ENCODE assay signal across 10 mouse cellular contexts in genomic region chr4:129625496-129625895, GRCm38 (mm10). TPM values are rescaled to one million over a fixed set of nuclear protein-coding genes. Genes with fewer than 3 reads are reported as not detected.
A peak's percentile ranks its signal among the peaks of the same experiment; 100 is the strongest.
DNase-seq lines count a peak whose midpoint lies in the region; ATAC-seq lines count a peak whose summit lies in the region.
"Had no signal": no experiment of that assay in that cellular context is flagged by ENCODE, and none has a peak within 500 bp of the region (broad histone marks: within the 10 kb centered on the region; RNA-seq: fewer than 3 reads in every experiment).

No protein-coding gene starts in this region.

- intact Hi-C loops in gastrocnemius, postnatal 14 days (cut with DNase I; ENCODE audit: low total_unique reads), result no loop called here

- DNase-seq in kidney, postnatal 36 days, result no peak
- no peak for DNase-seq in gastrocnemius, postnatal 14 days
- DNase-seq in adrenal gland, postnatal 4 days (ENCODE audit: low spot score in 2 of 2), result no peak
- DNase-seq in right cerebral cortex, adult 2 months (ENCODE audit: low spot score in 2 of 2), result no peak

- peak overlapping the region; percentile 93 for H3K27ac ChIP-seq in kidney, embryonic 15.5 days
- peak overlapping the region; percentile 96 for H3K27ac ChIP-seq in embryonic facial prominence, embryonic 15.5 days (replicated peaks)
- H3K27ac ChIP-seq in hindbrain, embryonic 16.5 days (ENCODE audit: low read depth, low read length), result peak overlapping the region; percentile 97
- H3K27ac ChIP-seq in midbrain, embryonic 13.5 days, result peak overlapping the region; percentile 93

- peaks cover 35% of the 10 kb centered on the region for H3K4me1 ChIP-seq in kidney, embryonic 15.5 days
- peaks cover 37% of the 10 kb centered on the region for H3K4me1 ChIP-seq in embryonic facial prominence, embryonic 15.5 days
- H3K4me1 ChIP-seq in hindbrain, embryonic 16.5 days (ENCODE audit: control insufficient read depth, insufficient read depth, low read depth, low read length), result peaks cover 38% of the 10 kb centered on the region
- H3K4me1 ChIP-seq in midbrain, embryonic 13.5 days (replicated peaks), result peaks cover 49% of the 10 kb centered on the region

- no peaks in the 10 kb centered on the region for H3K27me3 ChIP-seq in kidney, embryonic 15.5 days
- no peaks in the 10 kb centered on the region for H3K27me3 ChIP-seq in embryonic facial prominence, embryonic 15.5 days
- H3K27me3 ChIP-seq in hindbrain, embryonic 16.5 days (replicated peaks; ENCODE audit: control insufficient read depth, insufficient read depth, low read length), result no peaks in the 10 kb centered on the region
- H3K27me3 ChIP-seq in midbrain, embryonic 13.5 days, result no peaks in the 10 kb centered on the region

- H3K4me2 ChIP-seq in kidney, embryonic 15.5 days, result peak overlapping the region; percentile 81
- H3K4me2 ChIP-seq in embryonic facial prominence, embryonic 15.5 days (replicated peaks), result peak overlapping the region; percentile 76
- peak overlapping the region; percentile 73 for H3K4me2 ChIP-seq in hindbrain, embryonic 16.5 days (ENCODE audit: low read length)
- peak overlapping the region; percentile 73 for H3K4me2 ChIP-seq in midbrain, embryonic 13.5 days (replicated peaks)

- no peak overlapping the region for H3K4me3 ChIP-seq in kidney, embryonic 15.5 days (replicated peaks)
- H3K4me3 ChIP-seq in embryonic facial prominence, embryonic 15.5 days (replicated peaks), result no peak overlapping the region
- no peak overlapping the region for H3K4me3 ChIP-seq in hindbrain, embryonic 16.5 days (ENCODE audit: low read length)
- H3K4me3 ChIP-seq in midbrain, embryonic 13.5 days (replicated peaks), result peak overlapping the region; percentile 58; the same call in 1 of the 2 replicates
- H3K4me3 ChIP-seq: myocyte had no signal

- peaks cover 51% of the 10 kb centered on the region for H3K36me3 ChIP-seq in kidney, embryonic 15.5 days
- peaks cover 48% of the 10 kb centered on the region for H3K36me3 ChIP-seq in embryonic facial prominence, embryonic 15.5 days
- peaks cover 33% of the 10 kb centered on the region for H3K36me3 ChIP-seq in hindbrain, embryonic 16.5 days (ENCODE audit: control insufficient read depth, insufficient read depth, low read length)
- peaks cover 60% of the 10 kb centered on the region for H3K36me3 ChIP-seq in midbrain, embryonic 13.5 days

- no peak overlapping the region for H3K9ac ChIP-seq in kidney, embryonic 15.5 days
- H3K9ac ChIP-seq in embryonic facial prominence, embryonic 15.5 days, result no peak overlapping the region
- H3K9ac ChIP-seq in hindbrain, embryonic 16.5 days (ENCODE audit: low read depth, low read length), result no peak overlapping the region
- peak overlapping the region; percentile 74; the same call in 1 of the 2 replicates for H3K9ac ChIP-seq in midbrain, embryonic 13.5 days (replicated peaks)

- 47% methylated on average over 4 of the region's 4 CpGs for WGBS in kidney, embryonic 15.5 days
- 44% methylated on average over 4 of the region's 4 CpGs for WGBS in embryonic facial prominence, embryonic 15.5 days
- WGBS in hindbrain, embryonic 16.5 days, result 46% methylated on average over 4 of the region's 4 CpGs
- whole genome bisulfite sequencing in midbrain, embryonic 13.5 days, result 46% methylated on average over 4 of the region's 4 CpGs

- H3K9me3 ChIP-seq in kidney, embryonic 15.5 days (replicated peaks), result no peaks in the 10 kb centered on the region
- H3K9me3 ChIP-seq in embryonic facial prominence, embryonic 15.5 days (replicated peaks), result no peaks in the 10 kb centered on the region
- no peaks in the 10 kb centered on the region for H3K9me3 ChIP-seq in hindbrain, embryonic 16.5 days (ENCODE audit: control insufficient read depth, low read length)
- no peaks in the 10 kb centered on the region for H3K9me3 ChIP-seq in midbrain, embryonic 13.5 days

- no peak for ATAC-seq in kidney, embryonic 15.5 days (replicated peaks; ENCODE audit: low FRiP score)
- no peak for ATAC-seq in embryonic facial prominence, embryonic 15.5 days (ENCODE audit: insufficient number of reproducible peaks, low FRiP score, low TSS enrichment, low read depth)
- ATAC-seq in hindbrain, embryonic 16.5 days, result no peak
- ATAC-seq in midbrain, embryonic 13.5 days, result no peak

RNA-seq across cellular contexts. Expression of gene Ccdc28b, which starts 1.7 kb away (rescaled TPM):
- polyA plus RNA-seq in kidney, embryonic 15.5 days (2015; fragmentation: Nextera tagmentation; extraction: Ambion mirVana), result 52.4 and 65.7 TPM in 2 replicates
- 63.3 and 66.7 TPM in 2 replicates for polyA plus RNA-seq in embryonic facial prominence, embryonic 15.5 days (2015; fragmentation: Nextera tagmentation; extraction: Ambion mirVana)
- polyA plus RNA-seq in hindbrain, embryonic 16.5 days (2015; fragmentation: Nextera tagmentation; extraction: Ambion mirVana), result 160 and 169 TPM in 2 replicates
- polyA plus RNA-seq in midbrain, embryonic 13.5 days (2015; fragmentation: Nextera tagmentation; extraction: Ambion mirVana), result 133 and 137 TPM in 2 replicates
- 10 to 100 TPM; 58.0 to 66.8 TPM for total RNA-seq in gastrocnemius, postnatal 14 days (2021)
- total RNA-seq in adrenal gland, postnatal 4 days (2021), result 10 to 100 TPM; 61.5 to 62.6 TPM

RNA-seq across cellular contexts. Expression of gene Iqcc, which starts 6.6 kb away (rescaled TPM):
- 29.4 TPM in 2 replicates for polyA plus RNA-seq in kidney, embryonic 15.5 days (2015; fragmentation: Nextera tagmentation; extraction: Ambion mirVana)
- polyA plus RNA-seq in embryonic facial prominence, embryonic 15.5 days (2015; fragmentation: Nextera tagmentation; extraction: Ambion mirVana), result 31.8 and 34.1 TPM in 2 replicates
- polyA plus RNA-seq in hindbrain, embryonic 16.5 days (2015; fragmentation: Nextera tagmentation; extraction: Ambion mirVana), result 27.6 and 33.4 TPM in 2 replicates
- 30.0 and 35.8 TPM in 2 replicates for polyA plus RNA-seq in midbrain, embryonic 13.5 days (2015; fragmentation: Nextera tagmentation; extraction: Ambion mirVana)
- total RNA-seq in gastrocnemius, postnatal 14 days (2021), result 10 to 100 TPM; 10.4 to 11.8 TPM
- 10 to 100 TPM; 26.6 to 31.2 TPM for total RNA-seq in adrenal gland, postnatal 4 days (2021)

RNA-seq across cellular contexts. Expression of gene Dcdc2b, which starts 11.4 kb away (rescaled TPM):
- 2.1 and 2.4 TPM in 2 replicates for polyA plus RNA-seq in kidney, embryonic 15.5 days (2015; fragmentation: Nextera tagmentation; extraction: Ambion mirVana)
- polyA plus RNA-seq in embryonic facial prominence, embryonic 15.5 days (2015; fragmentation: Nextera tagmentation; extraction: Ambion mirVana), result 3.4 and 3.7 TPM in 2 replicates
- polyA plus RNA-seq in hindbrain, embryonic 16.5 days (2015; fragmentation: Nextera tagmentation; extraction: Ambion mirVana), result 2.1 and 3.9 TPM in 2 replicates
- 2.6 and 3.5 TPM in 2 replicates for polyA plus RNA-seq in midbrain, embryonic 13.5 days (2015; fragmentation: Nextera tagmentation; extraction: Ambion mirVana)
- 1 to 10 TPM; 1.0 to 1.8 TPM for total RNA-seq in gastrocnemius, postnatal 14 days (2021)
- 1 to 10 TPM; 2.9 to 3.3 TPM for total RNA-seq in adrenal gland, postnatal 4 days (2021)
- total RNA-seq: hematopoietic stem cell, adult 5-6 weeks had no signal

RNA-seq across cellular contexts. Expression of gene Txlna, which starts 15.4 kb away (rescaled TPM):
- 82.1 and 84.4 TPM in 2 replicates for polyA plus RNA-seq in kidney, embryonic 15.5 days (2015; fragmentation: Nextera tagmentation; extraction: Ambion mirVana)
- 88.0 and 91.4 TPM in 2 replicates for polyA plus RNA-seq in embryonic facial prominence, embryonic 15.5 days (2015; fragmentation: Nextera tagmentation; extraction: Ambion mirVana)
- polyA plus RNA-seq in hindbrain, embryonic 16.5 days (2015; fragmentation: Nextera tagmentation; extraction: Ambion mirVana), result 39.7 and 46.0 TPM in 2 replicates
- 62.9 and 66.3 TPM in 2 replicates for polyA plus RNA-seq in midbrain, embryonic 13.5 days (2015; fragmentation: Nextera tagmentation; extraction: Ambion mirVana)
- 10 to 100 TPM; 25.5 to 28.6 TPM for total RNA-seq in gastrocnemius, postnatal 14 days (2021)
- 10 to 100 TPM; 73.6 to 79.8 TPM for total RNA-seq in adrenal gland, postnatal 4 days (2021)

RNA-seq across cellular contexts. Expression of gene Tmem234, which starts 25.0 kb away (rescaled TPM):
- polyA plus RNA-seq in kidney, embryonic 15.5 days (2015; fragmentation: Nextera tagmentation; extraction: Ambion mirVana), result 209 and 215 TPM in 2 replicates
- 197 and 210 TPM in 2 replicates for polyA plus RNA-seq in embryonic facial prominence, embryonic 15.5 days (2015; fragmentation: Nextera tagmentation; extraction: Ambion mirVana)
- 185 and 190 TPM in 2 replicates for polyA plus RNA-seq in hindbrain, embryonic 16.5 days (2015; fragmentation: Nextera tagmentation; extraction: Ambion mirVana)
- 205 and 214 TPM in 2 replicates for polyA plus RNA-seq in midbrain, embryonic 13.5 days (2015; fragmentation: Nextera tagmentation; extraction: Ambion mirVana)
- 10 to 100 TPM; 33.6 to 35.8 TPM for total RNA-seq in gastrocnemius, postnatal 14 days (2021)
- 100 to 1,000 TPM; 111 to 114 TPM for total RNA-seq in adrenal gland, postnatal 4 days (2021)
